Mouse (Mus musculus): ENCODE measurements around the gene Slc30a1. TPM values are rescaled to one million over a fixed set of nuclear protein-coding genes. Genes with fewer than 3 reads are reported as not detected.

Gene Slc30a1
- polyA plus RNA-seq, 1 experiment: 10.1 TPM

DNA sequence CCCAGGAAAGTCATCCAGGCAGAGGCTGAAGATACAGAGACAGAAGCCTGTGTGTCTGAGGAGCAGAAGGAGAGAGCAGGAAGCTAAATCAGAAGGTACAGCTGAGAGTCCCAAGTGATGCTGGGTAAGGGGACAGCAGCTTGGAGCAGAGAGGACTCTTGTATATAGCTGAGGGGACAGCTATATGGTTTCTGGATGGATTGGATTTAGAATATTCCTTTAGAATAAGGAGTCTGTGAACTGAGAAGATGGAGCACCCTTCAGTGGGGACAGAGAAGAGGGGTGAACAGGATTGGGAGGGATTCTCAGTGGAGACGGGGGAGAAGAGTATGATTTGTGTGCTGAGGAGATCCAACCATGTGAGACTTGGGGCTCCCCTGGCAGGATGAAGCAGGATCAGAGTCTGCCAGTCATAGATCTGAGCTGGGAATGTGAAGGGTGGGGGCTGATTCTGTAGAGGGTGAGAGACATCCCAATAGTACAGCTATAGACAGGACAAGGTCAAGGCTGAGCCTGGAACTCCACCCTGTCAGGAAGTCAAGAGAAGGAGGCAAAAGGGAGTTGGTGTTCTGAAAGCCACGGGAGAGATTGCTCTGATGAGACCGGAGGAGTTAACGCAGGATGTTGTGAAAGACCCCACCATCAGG lies 26.5 kb downstream of the Slc30a1 start:
- Histone ChIP-seq H3K9ac (ENCODE audit: low read depth, poor library complexity, severe bottlenecking) (no peak overlapping the region), H3K27me3 (ENCODE audit: control insufficient read depth, insufficient read depth, low read length, poor library complexity, severe bottlenecking) (no peaks in the 10 kb centered on the region), H3K27ac (ENCODE audit: insufficient read depth, low read length) (no peak overlapping the region), H3K9me3 (replicated peaks; ENCODE audit: control insufficient read depth, insufficient read depth, low read length, poor library complexity, severe bottlenecking) (no peaks in the 10 kb centered on the region; the same call in 1 of the 2 replicates), H3K4me3 (ENCODE audit: low read depth, low read length) (no peak overlapping the region), H3K4me1 (ENCODE audit: control insufficient read depth, insufficient read depth, low read length) (no peaks in the 10 kb centered on the region), H3K36me3 (ENCODE audit: control insufficient read depth, insufficient read depth, low read length, poor library complexity, severe bottlenecking) (no peaks in the 10 kb centered on the region)
- TF ChIP-seq EP300 (IDR thresholded peaks at IDR 0.05; ENCODE audit: insufficient read depth, low read depth, low read length) (no peak), CTCF (IDR thresholded peaks at IDR 0.05; ENCODE audit: low read depth, low read length) (no peak), POLR2A (IDR thresholded peaks at IDR 0.05; ENCODE audit: insufficient read depth, low read length) (no peak)

DNA sequence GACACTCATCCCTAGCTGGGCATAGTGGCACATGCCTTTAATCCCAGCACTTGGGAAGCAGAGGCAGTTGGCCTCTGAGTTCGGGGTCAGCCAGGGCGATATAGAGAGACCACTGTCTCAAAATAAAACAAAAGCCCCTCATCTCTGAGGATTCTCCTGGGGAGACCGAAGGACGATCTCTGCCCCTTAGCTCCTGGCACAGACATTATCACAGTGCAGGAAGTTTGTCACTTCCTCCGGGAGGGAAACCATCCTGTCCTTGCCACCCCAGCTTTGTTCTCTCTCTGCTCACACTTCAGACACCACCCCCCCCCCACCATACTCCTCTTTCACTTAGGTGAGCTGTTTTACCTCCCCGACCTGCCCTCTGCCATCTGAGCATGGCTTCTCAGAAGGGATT lies 37.1 kb downstream of the Slc30a1 start:
- peaks cover 5% of the 10 kb centered on the region for H3K4me1 ChIP-seq (ENCODE audit: control insufficient read depth, insufficient read depth, low read length)
- no peak overlapping the region for H3K4me3 ChIP-seq (ENCODE audit: low read depth, low read length)
- H3K27ac ChIP-seq (ENCODE audit: insufficient read depth, low read length): no peak overlapping the region
- H3K27me3 ChIP-seq (ENCODE audit: control insufficient read depth, insufficient read depth, low read length, poor library complexity, severe bottlenecking): no peaks in the 10 kb centered on the region
- TF ChIP-seq EP300 (IDR thresholded peaks at IDR 0.05; ENCODE audit: insufficient read depth, low read depth, low read length) (no peak), POLR2A (IDR thresholded peaks at IDR 0.05; ENCODE audit: insufficient read depth, low read length) (no peak), CTCF (IDR thresholded peaks at IDR 0.05; ENCODE audit: low read depth, low read length) (no peak)
- no peak overlapping the region for H3K9ac ChIP-seq (ENCODE audit: low read depth, poor library complexity, severe bottlenecking)
- no peaks in the 10 kb centered on the region for H3K36me3 ChIP-seq (ENCODE audit: control insufficient read depth, insufficient read depth, low read length, poor library complexity, severe bottlenecking)
- no peaks in the 10 kb centered on the region for H3K9me3 ChIP-seq (replicated peaks; ENCODE audit: control insufficient read depth, insufficient read depth, low read length, poor library complexity, severe bottlenecking)

DNA sequence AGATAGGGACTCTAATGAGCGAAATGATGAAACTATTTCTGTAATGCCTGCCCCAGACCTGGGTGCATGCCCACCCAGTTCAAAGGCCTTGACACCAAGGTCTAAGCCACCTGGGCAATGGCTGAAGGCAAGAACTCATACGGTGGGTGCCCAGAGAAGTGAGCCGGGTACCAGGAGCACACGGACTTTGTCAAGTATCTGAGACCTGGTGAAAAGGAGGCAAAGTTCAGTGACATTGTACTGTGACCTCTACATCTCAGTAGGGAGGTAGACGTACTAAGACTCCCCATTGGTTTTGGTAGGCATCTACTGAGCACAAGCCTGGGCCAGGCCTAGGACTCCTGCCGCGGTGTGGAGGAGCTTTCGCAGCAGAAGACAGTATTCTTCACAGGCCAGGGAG lies 38.8 kb downstream of the Slc30a1 start:
- Histone ChIP-seq H3K36me3 (ENCODE audit: control insufficient read depth, insufficient read depth, low read length, poor library complexity, severe bottlenecking) (no peaks in the 10 kb centered on the region), H3K9me3 (replicated peaks; ENCODE audit: control insufficient read depth, insufficient read depth, low read length, poor library complexity, severe bottlenecking) (no peaks in the 10 kb centered on the region), H3K27ac (ENCODE audit: insufficient read depth, low read length) (no peak overlapping the region), H3K4me3 (ENCODE audit: low read depth, low read length) (no peak overlapping the region), H3K27me3 (ENCODE audit: control insufficient read depth, insufficient read depth, low read length, poor library complexity, severe bottlenecking) (no peaks in the 10 kb centered on the region), H3K9ac (ENCODE audit: low read depth, poor library complexity, severe bottlenecking) (no peak overlapping the region), H3K4me1 (ENCODE audit: control insufficient read depth, insufficient read depth, low read length) (peaks cover 5% of the 10 kb centered on the region)
- TF ChIP-seq POLR2A (IDR thresholded peaks at IDR 0.05; ENCODE audit: insufficient read depth, low read length) (no peak), CTCF (IDR thresholded peaks at IDR 0.05; ENCODE audit: low read depth, low read length) (no peak), EP300 (IDR thresholded peaks at IDR 0.05; ENCODE audit: insufficient read depth, low read depth, low read length) (no peak)

DNA sequence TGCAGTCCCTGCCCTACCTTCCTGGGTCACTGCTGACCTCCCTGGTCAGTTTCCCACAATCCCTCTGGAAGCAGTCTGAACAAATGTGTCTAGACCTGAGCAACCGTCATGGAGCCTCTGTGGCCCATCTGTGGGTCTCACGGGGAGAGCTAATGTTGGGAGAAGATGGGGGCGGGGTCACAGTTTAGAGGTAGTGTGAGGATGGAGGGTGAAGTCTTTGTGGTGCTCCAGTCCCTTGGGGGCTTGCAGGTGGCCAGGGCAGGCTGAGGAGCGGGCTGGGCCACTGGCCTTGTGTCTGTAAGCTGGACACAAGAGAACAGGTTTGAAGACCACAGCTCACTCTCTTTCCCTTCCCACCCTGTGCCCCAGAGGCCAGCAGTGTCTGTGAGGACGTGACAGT lies 39.2 kb downstream of the Slc30a1 start:
- H3K4me3 ChIP-seq (ENCODE audit: low read depth, low read length): no peak overlapping the region
- H3K9me3 ChIP-seq (replicated peaks; ENCODE audit: control insufficient read depth, insufficient read depth, low read length, poor library complexity, severe bottlenecking): no peaks in the 10 kb centered on the region
- no peak overlapping the region for H3K9ac ChIP-seq (ENCODE audit: low read depth, poor library complexity, severe bottlenecking)
- no peaks in the 10 kb centered on the region for H3K36me3 ChIP-seq (ENCODE audit: control insufficient read depth, insufficient read depth, low read length, poor library complexity, severe bottlenecking)
- TF ChIP-seq POLR2A (IDR thresholded peaks at IDR 0.05; ENCODE audit: insufficient read depth, low read length): no peak
- no peak for TF ChIP-seq EP300 (IDR thresholded peaks at IDR 0.05; ENCODE audit: insufficient read depth, low read depth, low read length)
- no peak for TF ChIP-seq CTCF (IDR thresholded peaks at IDR 0.05; ENCODE audit: low read depth, low read length)
- H3K4me1 ChIP-seq (ENCODE audit: control insufficient read depth, insufficient read depth, low read length): peaks cover 5% of the 10 kb centered on the region
- no peaks in the 10 kb centered on the region for H3K27me3 ChIP-seq (ENCODE audit: control insufficient read depth, insufficient read depth, low read length, poor library complexity, severe bottlenecking)
- no peak overlapping the region for H3K27ac ChIP-seq (ENCODE audit: insufficient read depth, low read length)

DNA sequence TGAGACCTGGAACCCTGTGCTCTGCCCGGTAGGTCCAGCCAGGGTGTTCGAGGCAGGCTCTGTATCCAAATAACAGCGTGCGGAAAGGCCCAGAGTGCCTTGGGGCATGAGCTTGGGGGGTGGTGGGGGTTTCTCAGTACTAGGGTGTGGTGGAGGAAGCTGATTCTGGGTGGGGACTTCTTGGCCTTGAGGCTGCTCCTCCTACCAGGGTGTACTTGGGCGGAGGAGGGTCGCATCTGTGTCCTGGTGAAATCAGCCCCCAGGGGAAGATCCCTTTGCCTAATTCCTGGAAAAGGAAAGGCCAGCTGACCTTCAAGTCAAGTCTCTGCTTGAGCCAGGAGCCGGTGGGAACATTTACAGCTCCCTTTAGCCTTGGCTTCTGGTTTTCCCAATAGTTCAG lies 39.7 kb downstream of the Slc30a1 start:
- no peak overlapping the region for H3K4me3 ChIP-seq (ENCODE audit: low read depth, low read length)
- H3K4me1 ChIP-seq (ENCODE audit: control insufficient read depth, insufficient read depth, low read length): peaks cover 5% of the 10 kb centered on the region
- no peaks in the 10 kb centered on the region for H3K27me3 ChIP-seq (ENCODE audit: control insufficient read depth, insufficient read depth, low read length, poor library complexity, severe bottlenecking)
- H3K9me3 ChIP-seq (replicated peaks; ENCODE audit: control insufficient read depth, insufficient read depth, low read length, poor library complexity, severe bottlenecking): no peaks in the 10 kb centered on the region
- peak overlapping the region; percentile 38; the same call in 1 of the 2 replicates for H3K27ac ChIP-seq (ENCODE audit: insufficient read depth, low read length)
- H3K9ac ChIP-seq (ENCODE audit: low read depth, poor library complexity, severe bottlenecking): no peak overlapping the region
- no peaks in the 10 kb centered on the region for H3K36me3 ChIP-seq (ENCODE audit: control insufficient read depth, insufficient read depth, low read length, poor library complexity, severe bottlenecking)
- TF ChIP-seq CTCF (IDR thresholded peaks at IDR 0.05; ENCODE audit: low read depth, low read length): no peak
- TF ChIP-seq EP300 (IDR thresholded peaks at IDR 0.05; ENCODE audit: insufficient read depth, low read depth, low read length): peak; percentile 91

DNA sequence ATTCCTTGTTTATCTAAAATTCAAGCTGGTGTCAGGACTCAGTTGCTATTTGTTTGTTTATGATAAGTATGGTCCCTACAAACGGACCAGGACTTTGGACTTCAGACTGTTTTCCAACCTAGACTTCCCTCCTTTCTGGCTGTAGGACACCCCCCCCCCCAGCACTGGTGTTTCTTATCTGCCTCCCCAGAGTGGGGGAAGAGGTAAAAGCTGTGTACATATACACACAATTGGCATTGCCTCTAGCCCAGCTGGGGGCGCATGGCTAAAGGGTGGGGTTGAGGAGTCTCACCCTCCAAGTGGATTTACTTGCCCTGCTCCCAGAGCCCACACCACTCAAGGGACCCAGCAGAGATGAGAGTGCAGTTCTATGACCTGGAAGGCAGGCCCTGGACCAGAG lies 40.3 kb downstream of the Slc30a1 start:
- 0 out of 2 replicates have a peak overlapping the region, but pooled peaks have one; percentile 29 for H3K27ac ChIP-seq (ENCODE audit: insufficient read depth, low read length)
- H3K9ac ChIP-seq (ENCODE audit: low read depth, poor library complexity, severe bottlenecking): no peak overlapping the region
- no peak overlapping the region for H3K4me3 ChIP-seq (ENCODE audit: low read depth, low read length)
- H3K4me1 ChIP-seq (ENCODE audit: control insufficient read depth, insufficient read depth, low read length): peaks cover 5% of the 10 kb centered on the region
- no peaks in the 10 kb centered on the region for H3K9me3 ChIP-seq (replicated peaks; ENCODE audit: control insufficient read depth, insufficient read depth, low read length, poor library complexity, severe bottlenecking)
- no peaks in the 10 kb centered on the region for H3K27me3 ChIP-seq (ENCODE audit: control insufficient read depth, insufficient read depth, low read length, poor library complexity, severe bottlenecking)
- no peaks in the 10 kb centered on the region for H3K36me3 ChIP-seq (ENCODE audit: control insufficient read depth, insufficient read depth, low read length, poor library complexity, severe bottlenecking)
- TF ChIP-seq CTCF (IDR thresholded peaks at IDR 0.05; ENCODE audit: low read depth, low read length): no peak
- TF ChIP-seq EP300 (IDR thresholded peaks at IDR 0.05; ENCODE audit: insufficient read depth, low read depth, low read length): no peak
- no peak for TF ChIP-seq POLR2A (IDR thresholded peaks at IDR 0.05; ENCODE audit: insufficient read depth, low read length)

Measured in ES-Bruce4 (cell line).